Mouse (Mus musculus) midbrain, embryonic 16.5 days (tissue): Measurements from ENCODE around the gene Hist1h2bf. TPM values are rescaled to one million over a fixed set of nuclear protein-coding genes. Genes with fewer than 3 reads are reported as not detected.
A peak's percentile ranks its signal among the peaks of the same experiment; 100 is the strongest.
"Not testable (repeated sequence)": the region's sequence is repeated elsewhere in the genome, so short reads cannot be mapped to it uniquely, and the experiment has no call there.

Source experiments
- ATAC-seq: fragments of 200-750 bp; cut with Nextera tagmentation; 2 replicates; pipeline ENCODE4 v1.8.0; 2017; ENCODE audit warnings: moderate TSS enrichment
- H3K27ac ChIP-seq: fragments of 300-500 bp; sonication (generic); 2 replicates; pipeline ENCODE4 v1.5.1; 2014; ENCODE audit warnings: mild to moderate bottlenecking, low read length, mixed read lengths
- H3K27me3 ChIP-seq: fragments of 300-500 bp; sonication (generic); 2 replicates; pipeline ENCODE4 v1.6.1; 2014; ENCODE audit warnings: low read depth, low read length, mixed read lengths; ENCODE audit not compliant: control insufficient read depth, insufficient read depth
- H3K36me3 ChIP-seq: fragments of 300-500 bp; sonication (generic); 2 replicates; pipeline ENCODE4 v1.6.1; 2014; ENCODE audit warnings: mild to moderate bottlenecking, low read length, moderate library complexity, mixed read lengths; ENCODE audit not compliant: control insufficient read depth, insufficient read depth
- H3K4me1 ChIP-seq: fragments of 300-500 bp; sonication (generic); 2 replicates; pipeline ENCODE4 v1.6.1; 2014; ENCODE audit warnings: mild to moderate bottlenecking, low read length, mixed read lengths; ENCODE audit not compliant: control insufficient read depth, insufficient read depth
- H3K4me2 ChIP-seq: fragments of 300-500 bp; sonication (generic); 2 replicates; pipeline ENCODE4 v1.6.1; 2014; ENCODE audit warnings: mild to moderate bottlenecking, low read length, mixed read lengths
- H3K4me3 ChIP-seq: fragments of 300-500 bp; sonication (generic); 2 replicates; pipeline ENCODE4 v1.5.1; 2014; ENCODE audit warnings: low read depth, mild to moderate bottlenecking, low read length, moderate library complexity, mixed read lengths
- H3K9ac ChIP-seq: fragments of 300-500 bp; sonication (generic); 2 replicates; pipeline ENCODE4 v1.6.1; 2014; ENCODE audit warnings: low read depth, low read length, mixed read lengths
- H3K9me3 ChIP-seq: fragments of 300-500 bp; sonication (generic); replicated peaks from 2 replicates; pipeline ENCODE4 v1.6.1; 2014; ENCODE audit warnings: mild to moderate bottlenecking, low read length, mixed read lengths; ENCODE audit not compliant: control insufficient read depth, poor library complexity, severe bottlenecking
- WGBS: fragments of 180-500 bp; shearing (Covaris S2); extraction: QIAGEN DNeasy Blood & Tissue Kit; methylation state at CpG from one replicate; pipeline ENCODE4 v1.1.7; 2014; 5-methylcytosine and 5-hydroxymethylcytosine counted together
- polyA plus RNA-seq: library from polyadenylated mRNA; unstranded; fragments of >200 nt; fragmentation: Nextera tagmentation; extraction: Ambion mirVana; gene quantifications from 2 replicates; pipeline ENCODE4 v1.2.1, GENCODE M21; 2015

Gene Hist1h2bf
- polyA plus RNA-seq, 1 experiment from 2014 or later = not detected

DNA sequence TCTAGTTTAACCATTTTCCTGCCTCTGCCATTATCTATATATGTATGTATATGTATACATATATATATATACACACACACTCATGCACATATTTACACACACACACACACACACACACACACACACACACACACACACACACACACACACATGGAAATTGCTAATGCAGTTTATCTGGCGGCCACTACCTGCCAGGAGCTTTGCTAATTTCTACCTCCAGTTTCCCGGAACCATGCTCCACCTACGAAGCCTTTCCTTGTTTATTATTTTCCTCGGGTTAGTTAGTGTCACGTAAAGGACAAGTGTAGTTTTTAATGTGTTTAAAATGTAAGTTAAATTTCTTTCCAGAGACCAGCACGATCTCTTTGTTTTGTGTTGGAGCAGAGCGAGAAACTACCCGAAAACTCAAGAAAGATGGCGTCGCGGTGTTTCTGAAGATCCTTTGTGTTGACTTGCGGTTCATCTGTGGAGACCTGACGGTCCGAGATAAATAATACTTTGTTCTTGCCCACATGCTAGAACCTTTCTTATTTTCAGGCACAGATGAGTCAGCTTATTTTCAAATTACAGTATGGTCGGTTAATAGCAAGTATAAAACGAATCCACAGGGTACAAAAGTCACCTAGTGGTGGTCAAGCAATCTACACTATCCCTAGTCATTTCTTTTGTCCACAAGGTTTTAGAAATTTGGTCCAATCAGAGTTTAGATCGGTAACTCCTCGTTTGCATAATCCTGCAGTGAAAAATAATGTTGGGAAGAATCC is 11.1 kb downstream of the Hist1h2bf start:
- 3% methylated on average over 18 of the region's 18 CpGs for WGBS
- Histone ChIP-seq H3K4me1 (no peaks in the 10 kb centered on the region), H3K9ac (peak overlapping the region; percentile 60)

GRCm38 (mm10) chr13:23561883-23562659 is 11.9 kb downstream of the Hist1h2bf start, which contains the start of gene Hist1h3e:
Hist1h3e (minus strand) TSS chr13:23562369.
- not testable (repeated sequence) for H3K9me3 ChIP-seq, H3K4me1 ChIP-seq, H3K27me3 ChIP-seq, H3K36me3 ChIP-seq
- WGBS = under 1% methylated on average over 48 of the region's 67 CpGs
- Histone ChIP-seq H3K9ac (peak within 1 kb of the TSS; percentile 73), H3K27ac (peak within 1 kb of the TSS; percentile 98), H3K4me2 (peak within 1 kb of the TSS; percentile 85), H3K4me3 (peak within 1 kb of the TSS; percentile 47)
- ATAC-seq = peak; percentile 97

More for the DNA sequence above, 11.1 kb downstream of the Hist1h2bf start:
- Histone ChIP-seq H3K36me3 (no peaks in the 10 kb centered on the region), H3K4me3 (peak overlapping the region; percentile 47), H3K9me3 (no peaks in the 10 kb centered on the region), H3K4me2 (peak overlapping the region; percentile 85), H3K27ac (peak overlapping the region; percentile 98), H3K27me3 (no peaks in the 10 kb centered on the region)
- ATAC-seq = peak; percentile 57

- H3K27me3 ChIP-seq, H3K9ac ChIP-seq, H3K9me3 ChIP-seq, H3K4me1 ChIP-seq, ATAC-seq, H3K36me3 ChIP-seq: not testable (repeated sequence)
- WGBS = 0% methylated on average over 2 of the region's 5 CpGs
- Histone ChIP-seq H3K4me3 (peak overlapping the region; percentile 47), H3K27ac (peak overlapping the region; percentile 98), H3K4me2 (peak overlapping the region; percentile 85)
Observed at GRCm38 (mm10) chr13:23561531-23561882, 12.5 kb downstream of the Hist1h2bf start.

DNA sequence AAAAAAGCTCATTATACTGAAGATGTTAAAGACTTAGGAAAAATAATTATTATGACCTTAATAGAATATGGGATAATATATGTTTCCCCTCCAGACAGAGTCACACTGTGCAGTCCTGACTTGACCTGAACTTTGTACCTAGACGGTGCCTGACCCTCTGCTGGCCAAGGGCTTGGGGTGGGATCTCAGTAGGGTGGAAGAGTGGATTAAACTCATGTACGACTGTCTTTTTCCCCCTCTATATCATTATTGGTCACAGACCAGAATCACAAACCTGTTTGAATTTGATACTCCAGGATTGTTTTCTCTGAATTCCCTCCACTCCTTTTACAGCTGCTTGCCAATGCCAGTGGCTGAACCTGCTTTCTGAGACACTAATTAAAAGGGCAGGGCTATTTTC is 13.3 kb downstream of the Hist1h2bf start:
- H3K4me2 ChIP-seq, ATAC-seq, H3K4me3 ChIP-seq, H3K9me3 ChIP-seq, H3K36me3 ChIP-seq, H3K27me3 ChIP-seq, H3K27ac ChIP-seq, H3K9ac ChIP-seq, H3K4me1 ChIP-seq: not testable (repeated sequence)
- 14% methylated on average over 2 of the region's 2 CpGs for WGBS

GRCm38 (mm10) chr13:23556906-23557305 is 17.1 kb downstream of the Hist1h2bf start:
- no peak overlapping the region for H3K4me3 ChIP-seq
- H3K9ac ChIP-seq = 0 out of 2 replicates have a peak overlapping the region, but pooled peaks have one; percentile 10
- H3K4me2 ChIP-seq = no peak overlapping the region
- no peaks in the 10 kb centered on the region for H3K9me3 ChIP-seq
- no peak for ATAC-seq
- H3K27ac ChIP-seq = no peak overlapping the region
- H3K4me1 ChIP-seq = peaks cover 18% of the 10 kb centered on the region
- no peaks in the 10 kb centered on the region for H3K36me3 ChIP-seq
- WGBS = 68% methylated on average over 3 of the region's 3 CpGs
- no peaks in the 10 kb centered on the region for H3K27me3 ChIP-seq

- Histone ChIP-seq H3K36me3 (no peaks in the 10 kb centered on the region), H3K9me3 (no peaks in the 10 kb centered on the region), H3K27me3 (no peaks in the 10 kb centered on the region), H3K9ac (peak overlapping the region; percentile 63), H3K4me3 (peak overlapping the region; percentile 46), H3K4me1 (peaks cover 18% of the 10 kb centered on the region), H3K4me2 (peak overlapping the region; percentile 96), H3K27ac (peak overlapping the region; percentile 83)
- ATAC-seq = peak; percentile 80
- under 1% methylated on average over 18 of the region's 18 CpGs for WGBS
Observed at GRCm38 (mm10) chr13:23555839-23556416, 18.1 kb downstream of the Hist1h2bf start.

DNA sequence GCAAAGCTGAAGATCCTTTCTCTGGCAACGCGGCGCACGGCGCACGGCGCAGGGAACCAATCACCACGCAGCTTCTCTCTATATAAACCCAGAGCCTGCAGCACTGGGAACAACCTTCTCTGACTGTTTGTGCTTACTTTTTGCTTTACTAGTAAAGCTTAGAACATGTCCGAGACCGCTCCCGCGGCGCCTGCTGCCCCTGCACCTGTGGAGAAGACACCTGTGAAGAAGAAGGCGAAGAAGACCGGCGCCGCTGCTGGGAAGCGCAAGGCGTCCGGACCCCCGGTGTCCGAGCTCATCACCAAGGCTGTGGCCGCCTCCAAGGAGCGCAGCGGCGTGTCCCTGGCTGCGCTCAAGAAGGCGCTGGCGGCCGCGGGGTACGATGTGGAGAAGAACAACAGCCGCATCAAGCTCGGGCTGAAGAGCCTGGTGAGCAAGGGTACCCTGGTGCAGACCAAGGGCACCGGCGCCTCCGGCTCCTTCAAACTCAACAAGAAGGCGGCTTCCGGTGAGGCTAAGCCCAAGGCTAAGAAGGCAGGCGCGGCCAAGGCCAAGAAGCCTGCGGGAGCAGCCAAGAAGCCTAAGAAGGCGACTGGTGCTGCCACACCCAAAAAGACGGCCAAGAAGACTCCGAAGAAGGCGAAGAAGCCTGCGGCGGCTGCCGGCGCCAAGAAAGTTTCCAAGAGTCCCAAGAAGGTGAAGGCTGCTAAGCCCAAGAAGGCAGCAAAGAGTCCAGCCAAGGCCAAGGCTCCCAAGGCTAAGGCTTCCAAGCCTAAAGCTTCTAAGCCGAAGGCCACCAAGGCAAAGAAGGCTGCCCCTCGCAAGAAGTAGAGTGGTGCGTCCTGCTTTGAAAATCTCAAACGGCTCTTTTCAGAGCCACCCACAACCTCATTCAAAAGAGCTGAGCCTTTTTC is 18.8 kb downstream of the Hist1h2bf start:
- Histone ChIP-seq H3K4me2 (peak overlapping the region; percentile 96), H3K9ac (peak overlapping the region; percentile 63), H3K4me3 (peak overlapping the region; percentile 46), H3K4me1 (peaks cover 23% of the 10 kb centered on the region), H3K27ac (peak overlapping the region; percentile 78), H3K9me3 (no peaks in the 10 kb centered on the region), H3K27me3 (no peaks in the 10 kb centered on the region), H3K36me3 (no peaks in the 10 kb centered on the region)
- under 1% methylated on average over 50 of the region's 54 CpGs for WGBS
- ATAC-seq = peak; percentile 66

GRCm38 (mm10) chr13:23554393-23554792 is 19.6 kb downstream of the Hist1h2bf start:
- peak overlapping the region; percentile 78 for H3K27ac ChIP-seq
- ATAC-seq = no peak
- 20% methylated on average over 9 of the region's 9 CpGs for WGBS
- H3K4me3 ChIP-seq = peak overlapping the region; percentile 46
- no peaks in the 10 kb centered on the region for H3K27me3 ChIP-seq
- peak overlapping the region; percentile 63 for H3K9ac ChIP-seq
- H3K4me2 ChIP-seq = peak overlapping the region; percentile 96
- peaks cover 23% of the 10 kb centered on the region for H3K4me1 ChIP-seq
- H3K36me3 ChIP-seq = no peaks in the 10 kb centered on the region
- H3K9me3 ChIP-seq = no peaks in the 10 kb centered on the region
